Mouse (Mus musculus) spleen, adult 2 months (tissue): ENCODE data around the gene Mthfd2l. TPM values are rescaled to one million over a fixed set of nuclear protein-coding genes. Genes with fewer than 3 reads are reported as not detected.

Experiments
- DNase-seq, 2 experiments: peaks; one replicate each; pipeline versions ENCODE4 v3.0.0 to v3.0.0-alpha.2; 2012 to 2021; ENCODE audit warnings: low spot score in 2 of 2, low read depth in 1 of 2
- H3K27ac ChIP-seq: fragments of 200-500 bp; 2 replicates; pipeline ENCODE4 v1.5.1; 2012; ENCODE audit warnings: low read length, inconsistent platforms; ENCODE audit not compliant: insufficient read depth
- H3K27me3 ChIP-seq: fragments of 200-500 bp; 2 replicates; pipeline ENCODE4 v1.6.1; 2012; ENCODE audit warnings: mild to moderate bottlenecking, moderate library complexity, low read length, inconsistent platforms; ENCODE audit not compliant: control insufficient read depth, insufficient read depth
- H3K36me3 ChIP-seq: fragments of 200-500 bp; 2 replicates; pipeline ENCODE4 v1.6.1; 2012; ENCODE audit warnings: mild to moderate bottlenecking, low read length, inconsistent platforms; ENCODE audit not compliant: control insufficient read depth, insufficient read depth
- H3K4me1 ChIP-seq: fragments of 200-500 bp; 2 replicates; pipeline ENCODE4 v1.6.1; 2011; ENCODE audit warnings: inconsistent platforms; ENCODE audit not compliant: control insufficient read depth, insufficient read depth, insufficient read length
- H3K4me3 ChIP-seq: fragments of 200-500 bp; 2 replicates; pipeline ENCODE4 v1.5.1; 2011; ENCODE audit warnings: mild to moderate bottlenecking, inconsistent platforms; ENCODE audit not compliant: insufficient read depth, insufficient read length; ENCODE audit errors: extremely low read depth
- CTCF ChIP-seq: fragments of 200-500 bp; IDR thresholded peaks from 2 replicates; pipeline ENCODE4 v1.5.1; 2011; ENCODE audit warnings: mild to moderate bottlenecking, inconsistent platforms; ENCODE audit not compliant: insufficient read depth, insufficient read length, insufficient replicate concordance; ENCODE audit errors: extremely low read depth
- POLR2A ChIP-seq: fragments of 200-500 bp; IDR thresholded peaks from 2 replicates; pipeline ENCODE4 v1.6.1; 2011; ENCODE audit warnings: low read depth, low read length, inconsistent platforms
- WGBS: fragments of 180-500 bp; shearing (Covaris S2); methylation state at CpG from one replicate; pipeline ENCODE4 v1.1.7; 2018; 5-methylcytosine and 5-hydroxymethylcytosine counted together
- polyA plus RNA-seq: library from polyadenylated mRNA; depleted of rRNA; stranded (reverse); fragments of >200 nt; gene quantifications from 2 replicates; pipeline ENCODE4 v1.2.3, GENCODE M21; 2012

Gene Mthfd2l
- polyA plus RNA-seq, 1 experiment, result 8.1 TPM

DNA sequence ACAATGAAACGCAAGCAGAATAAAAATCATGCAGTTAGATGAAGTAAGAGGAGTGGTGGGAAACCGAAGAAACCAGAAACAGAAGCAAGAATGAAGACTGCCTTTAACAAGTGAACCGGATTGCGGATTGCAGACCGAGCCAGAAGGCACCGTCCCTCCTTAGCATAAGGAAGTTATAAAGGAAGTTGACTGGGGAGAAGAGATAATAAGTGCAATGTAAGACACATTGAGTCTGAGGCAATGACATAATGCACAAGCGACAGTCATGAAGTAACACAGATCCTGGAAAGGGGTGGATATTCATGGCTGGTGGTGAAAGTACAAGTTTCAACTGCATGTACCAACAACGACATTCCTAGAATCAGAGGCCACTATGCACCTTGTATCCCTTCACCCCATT lies 92.2 kb downstream of the Mthfd2l start:
- H3K27me3 ChIP-seq, result no peaks in the 10 kb centered on the region
- H3K4me1 ChIP-seq, result no peaks in the 10 kb centered on the region; the same call in 1 of the 2 replicates
- TF ChIP-seq CTCF, result no peak
- no peak for TF ChIP-seq POLR2A
- no peaks in the 10 kb centered on the region for H3K36me3 ChIP-seq
- WGBS, result 60% methylated on average over 8 of the region's 8 CpGs
- H3K4me3 ChIP-seq, result no peak overlapping the region
- DNase-seq, result no peak
- H3K27ac ChIP-seq, result no peak overlapping the region

DNA sequence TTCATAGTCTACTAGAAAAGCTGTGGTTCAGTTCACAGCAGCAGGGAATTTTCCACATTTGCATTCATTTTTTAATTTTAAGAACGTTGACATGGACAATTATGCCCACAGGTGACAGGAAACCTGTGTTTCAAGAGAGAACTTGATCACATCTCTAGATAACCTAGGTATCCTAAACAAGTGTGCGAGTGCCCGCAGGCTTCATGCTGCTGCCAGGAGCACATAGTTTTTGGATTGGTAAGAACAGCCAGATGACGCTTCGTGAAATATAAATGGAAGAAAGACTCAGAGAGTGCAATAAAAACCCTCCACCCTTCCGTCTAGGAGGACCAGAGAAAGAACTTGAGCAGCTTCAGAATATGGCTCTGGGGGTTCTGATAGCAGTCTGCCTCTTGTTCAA lies 96.2 kb downstream of the Mthfd2l start, which contains the start of gene Epgn:
Epgn (plus strand) TSS at position 301 of the 400 bp plus-strand sequence.
- H3K4me3 ChIP-seq, result no peak within 1 kb of the TSS
- WGBS, result 86% methylated on average over 6 of the region's 6 CpGs
- H3K36me3 ChIP-seq, result no peaks in the 10 kb centered on the region
- H3K4me1 ChIP-seq, result no peaks in the 10 kb centered on the region
- DNase-seq, result no peak
- no peaks in the 10 kb centered on the region for H3K27me3 ChIP-seq
- no peak within 1 kb of the TSS for H3K27ac ChIP-seq
- TF ChIP-seq CTCF, result no peak
- no peak for TF ChIP-seq POLR2A

DNA sequence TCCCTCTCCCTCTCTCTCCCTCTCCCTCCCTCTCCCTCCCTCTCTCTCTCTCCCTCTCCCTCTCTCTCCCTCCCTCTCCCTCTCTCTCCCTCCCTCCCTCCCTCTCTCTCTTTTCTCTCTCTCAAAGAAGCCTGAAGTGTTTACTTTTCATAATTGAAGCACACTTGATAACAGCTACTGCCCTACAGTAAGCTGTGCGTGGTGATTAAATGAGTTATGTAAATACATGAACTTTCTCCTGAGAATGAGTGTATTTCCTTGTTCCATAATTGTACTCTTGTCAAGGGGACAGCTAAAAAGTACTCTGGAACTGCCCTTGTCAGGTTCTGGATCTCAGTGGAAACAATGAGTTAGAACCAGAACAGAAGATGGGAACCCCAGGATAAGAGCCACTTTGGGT lies 96.9 kb downstream of the Mthfd2l start:
- no peak overlapping the region for H3K4me3 ChIP-seq
- H3K4me1 ChIP-seq, result no peaks in the 10 kb centered on the region
- no peak for TF ChIP-seq POLR2A
- TF ChIP-seq CTCF, result no peak
- 72% methylated on average over 1 of the region's 1 CpGs for WGBS
- H3K27ac ChIP-seq, result no peak overlapping the region
- no peaks in the 10 kb centered on the region for H3K27me3 ChIP-seq
- no peaks in the 10 kb centered on the region for H3K36me3 ChIP-seq
- no peak for DNase-seq

- no peak overlapping the region for H3K27ac ChIP-seq
- DNase-seq, result no peak
- no peak overlapping the region for H3K4me3 ChIP-seq
- H3K4me1 ChIP-seq, result no peaks in the 10 kb centered on the region
- no peaks in the 10 kb centered on the region for H3K36me3 ChIP-seq
- WGBS, result 83% methylated on average over 2 of the region's 2 CpGs
- H3K27me3 ChIP-seq, result no peaks in the 10 kb centered on the region
- TF ChIP-seq CTCF (no peak), POLR2A (no peak)
Observed at GRCm38 (mm10) chr5:91030629-91031028, 99.7 kb downstream of the Mthfd2l start.

GRCm38 (mm10) chr5:91035341-91035740 lies 104.4 kb downstream of the Mthfd2l start:
- TF ChIP-seq POLR2A (no peak), CTCF (no peak)
- no peak for DNase-seq
- Histone ChIP-seq H3K27ac (no peak overlapping the region), H3K4me1 (no peaks in the 10 kb centered on the region), H3K36me3 (no peaks in the 10 kb centered on the region), H3K27me3 (no peaks in the 10 kb centered on the region), H3K4me3 (no peak overlapping the region)
- WGBS, result 41% methylated on average over 2 of the region's 2 CpGs

- no peak overlapping the region for H3K27ac ChIP-seq
- H3K36me3 ChIP-seq, result no peaks in the 10 kb centered on the region
- H3K4me1 ChIP-seq, result no peaks in the 10 kb centered on the region
- TF ChIP-seq CTCF (no peak), POLR2A (no peak)
- WGBS, result 88% methylated on average over 4 of the region's 4 CpGs
- DNase-seq, result no peak
- H3K27me3 ChIP-seq, result no peaks in the 10 kb centered on the region
- H3K4me3 ChIP-seq, result no peak overlapping the region
Observed at GRCm38 (mm10) chr5:91036628-91037027, 105.7 kb downstream of the Mthfd2l start.

- no peak overlapping the region for H3K27ac ChIP-seq
- H3K36me3 ChIP-seq, result no peaks in the 10 kb centered on the region
- TF ChIP-seq CTCF (no peak), POLR2A (no peak)
- no peak for DNase-seq
- 78% methylated on average over 2 of the region's 2 CpGs for WGBS
- no peaks in the 10 kb centered on the region for H3K4me1 ChIP-seq
- no peaks in the 10 kb centered on the region for H3K27me3 ChIP-seq
- no peak overlapping the region for H3K4me3 ChIP-seq
Observed at GRCm38 (mm10) chr5:91037756-91038155, 106.8 kb downstream of the Mthfd2l start.
